In the genomic region with DNA sequence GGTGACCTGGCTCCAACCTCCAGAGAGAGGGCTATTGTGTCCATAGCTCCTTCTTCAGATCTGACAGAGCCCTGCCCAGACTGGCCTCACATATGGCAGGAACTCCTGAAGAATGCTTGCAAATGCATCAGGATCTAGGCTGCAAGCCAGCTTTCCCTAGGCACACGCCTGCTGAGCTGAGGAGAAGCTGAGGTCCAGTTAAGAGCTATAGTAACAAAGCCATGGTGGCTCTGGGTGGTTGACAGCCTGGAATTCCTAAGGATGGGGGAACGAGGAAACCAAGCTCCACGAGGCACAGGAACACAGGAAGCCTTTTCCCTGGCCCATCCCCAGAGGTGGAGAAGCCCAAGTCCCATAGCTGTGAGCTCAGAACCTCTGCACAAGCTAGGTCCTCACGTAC, we compare ENCODE assay signal across 9 mouse cellular contexts. TPM values are rescaled to one million over a fixed set of nuclear protein-coding genes. Genes with fewer than 3 reads are reported as not detected.
DNase-seq lines count a peak whose midpoint lies in the region; ATAC-seq lines count a peak whose summit lies in the region.
"Had no signal": no experiment of that assay in that cellular context is flagged by ENCODE, and none has a peak within 500 bp of the region (broad histone marks: within the 10 kb centered on the region; RNA-seq: fewer than 3 reads in every experiment).

No protein-coding gene starts in this region.

- no peaks in the 10 kb centered on the region for H3K27me3 ChIP-seq in forebrain, embryonic 13.5 days
- no peaks in the 10 kb centered on the region for H3K27me3 ChIP-seq in forebrain, embryonic 12.5 days
- H3K27me3 ChIP-seq in heart, embryonic 14.5 days (ENCODE audit: control insufficient read depth, insufficient read depth, low read length) = no peaks in the 10 kb centered on the region
- H3K27me3 ChIP-seq in limb, embryonic 15.5 days = no peaks in the 10 kb centered on the region
- H3K27me3 ChIP-seq in midbrain, embryonic 10.5 days (ENCODE audit: low read depth, poor library complexity, severe bottlenecking) = no peaks in the 10 kb centered on the region

- H3K9ac ChIP-seq in forebrain, embryonic 13.5 days = 0 out of 2 replicates have a peak overlapping the region, but pooled peaks have one; percentile 30
- H3K9ac ChIP-seq in forebrain, embryonic 12.5 days = no peak overlapping the region
- peak overlapping the region; percentile 65 for H3K9ac ChIP-seq in heart, embryonic 14.5 days (ENCODE audit: low read length)
- no peak overlapping the region for H3K9ac ChIP-seq in limb, embryonic 15.5 days

- peak overlapping the region; percentile 25; the same call in 1 of the 2 replicates for H3K27ac ChIP-seq in forebrain, embryonic 13.5 days
- H3K27ac ChIP-seq in forebrain, embryonic 12.5 days = no peak overlapping the region
- H3K27ac ChIP-seq in heart, embryonic 14.5 days (replicated peaks in 1 of 2; ENCODE audit: control insufficient read depth in 1 of 2, insufficient read depth in 1 of 2, low read depth in 2 of 2, low read length in 2 of 2) = peak overlapping the region; percentile 73 to 97
- peak overlapping the region; percentile 76 for H3K27ac ChIP-seq in limb, embryonic 15.5 days
- no peak overlapping the region for H3K27ac ChIP-seq in midbrain, embryonic 10.5 days (replicated peaks)

- 0 out of 2 replicates have a peak, but pooled peaks have one; percentile 30 for ATAC-seq in forebrain, embryonic 13.5 days
- no peak for ATAC-seq in forebrain, embryonic 12.5 days (ENCODE audit: low FRiP score)
- peak; percentile 80 for ATAC-seq in heart, embryonic 14.5 days (ENCODE audit: insufficient number of reproducible peaks, insufficient read depth, low FRiP score, low read depth)
- 0 out of 2 replicates have a peak, but pooled peaks have one; percentile 32 for ATAC-seq in limb, embryonic 15.5 days (ENCODE audit: insufficient number of reproducible peaks, low FRiP score, low TSS enrichment, low read depth)
- ATAC-seq: CD4-positive, CD25-positive, alpha-beta regulatory T cell, adult 4 months had no signal

- H3K4me2 ChIP-seq in forebrain, embryonic 13.5 days = no peak overlapping the region
- H3K4me2 ChIP-seq in forebrain, embryonic 12.5 days = no peak overlapping the region
- peak overlapping the region; percentile 50 for H3K4me2 ChIP-seq in heart, embryonic 14.5 days (ENCODE audit: low read length)
- H3K4me2 ChIP-seq in limb, embryonic 15.5 days = no peak overlapping the region

- 43% methylated on average over 4 of the region's 4 CpGs for WGBS in forebrain, embryonic 13.5 days
- WGBS in forebrain, embryonic 12.5 days = 33% methylated on average over 4 of the region's 4 CpGs
- WGBS in heart, embryonic 14.5 days = 5% methylated on average over 4 of the region's 4 CpGs
- 14% methylated on average over 4 of the region's 4 CpGs for WGBS in limb, embryonic 15.5 days
- WGBS in midbrain, embryonic 10.5 days = 37% methylated on average over 4 of the region's 4 CpGs

- H3K36me3 ChIP-seq in forebrain, embryonic 13.5 days (ENCODE audit: poor library complexity, severe bottlenecking) = peaks cover 39% of the 10 kb centered on the region
- peaks cover 22% of the 10 kb centered on the region; the same call in 1 of the 2 replicates for H3K36me3 ChIP-seq in forebrain, embryonic 12.5 days (replicated peaks)
- H3K36me3 ChIP-seq in heart, embryonic 14.5 days (ENCODE audit: control insufficient read depth, insufficient read depth, low read length) = peaks cover 40% of the 10 kb centered on the region
- peaks cover 26% of the 10 kb centered on the region for H3K36me3 ChIP-seq in limb, embryonic 15.5 days
- peaks cover 38% of the 10 kb centered on the region for H3K36me3 ChIP-seq in midbrain, embryonic 10.5 days

- H3K4me1 ChIP-seq in forebrain, embryonic 13.5 days = peaks cover 15% of the 10 kb centered on the region
- H3K4me1 ChIP-seq in forebrain, embryonic 12.5 days = peaks cover 14% of the 10 kb centered on the region
- peaks cover 52 to 94% of the 10 kb centered on the region in 2 experiments for H3K4me1 ChIP-seq in heart, embryonic 14.5 days (ENCODE audit: control insufficient read depth in 2 of 2, insufficient read depth in 2 of 2, low read length in 2 of 2)
- peaks cover 50% of the 10 kb centered on the region for H3K4me1 ChIP-seq in limb, embryonic 15.5 days
- peaks cover 36% of the 10 kb centered on the region for H3K4me1 ChIP-seq in midbrain, embryonic 10.5 days

- DNase-seq in ZHBTc4 (ENCODE audit: low read depth, low spot score) = peak; percentile 46
- DNase-seq in adrenal gland, postnatal 4 days (ENCODE audit: low spot score in 2 of 2) = no peak
- DNase-seq in midbrain, embryonic 10.5 days (ENCODE audit: low spot score) = no peak
- no peak for DNase-seq in adrenal gland, adult 8-10 months

- no peaks in the 10 kb centered on the region for H3K9me3 ChIP-seq in forebrain, embryonic 13.5 days (replicated peaks)
- H3K9me3 ChIP-seq in forebrain, embryonic 12.5 days = no peaks in the 10 kb centered on the region
- no peaks in the 10 kb centered on the region for H3K9me3 ChIP-seq in heart, embryonic 14.5 days (ENCODE audit: control insufficient read depth, low read length)
- H3K9me3 ChIP-seq in limb, embryonic 15.5 days = no peaks in the 10 kb centered on the region
- H3K9me3 ChIP-seq in midbrain, embryonic 10.5 days (replicated peaks) = no peaks in the 10 kb centered on the region

- no peak overlapping the region for H3K4me3 ChIP-seq in forebrain, embryonic 13.5 days
- H3K4me3 ChIP-seq in forebrain, embryonic 12.5 days (replicated peaks) = no peak overlapping the region
- 0 out of 4 replicates have a peak overlapping the region, but pooled peaks of 1 of the 2 experiments have one; percentile 2 for H3K4me3 ChIP-seq in heart, embryonic 14.5 days (ENCODE audit: control insufficient read depth in 1 of 2, insufficient read depth in 1 of 2, low read depth in 1 of 2, low read length in 2 of 2)
- no peak overlapping the region for H3K4me3 ChIP-seq in limb, embryonic 15.5 days
- H3K4me3 ChIP-seq in midbrain, embryonic 10.5 days = no peak overlapping the region

RNA-seq across cellular contexts. Expression of a gene that starts 10.6 kb away (rescaled TPM):
- 18.0 and 19.2 TPM in 2 replicates for polyA plus RNA-seq in forebrain, embryonic 13.5 days (2015; fragmentation: Nextera tagmentation; extraction: Ambion mirVana)
- 22.8 and 23.1 TPM in 2 replicates for polyA plus RNA-seq in forebrain, embryonic 12.5 days (2016; fragmentation: Nextera tagmentation; extraction: Ambion mirVana)
- polyA plus RNA-seq in heart, embryonic 14.5 days (2014; fragmentation: Nextera tagmentation; extraction: Ambion mirVana) = 64.1 and 66.2 TPM in 2 replicates
- 34.2 and 36.6 TPM in 2 replicates for polyA plus RNA-seq in limb, embryonic 15.5 days (2015; fragmentation: Nextera tagmentation; extraction: Ambion mirVana)
- 10 to 100 TPM; 75.8 to 77.2 TPM for total RNA-seq in adrenal gland, postnatal 4 days (2021)
- 17.5 and 17.7 TPM in 2 replicates for polyA plus RNA-seq in midbrain, embryonic 10.5 days (2016; fragmentation: Nextera tagmentation; extraction: Ambion mirVana)
- 10 to 100 TPM; 39.9 to 50.2 (median 45.4) TPM for total RNA-seq in adrenal gland, adult 8-10 months (2022)

Comparison
In these comparisons a context has a peak if more than half of its experiments do, and no peak if none do; other contexts are left out.
1. H3K27ac ChIP-seq: peak in forebrain, embryonic 13.5 days (single experiment), heart, embryonic 14.5 days (2 of 2) and limb, embryonic 15.5 days (single experiment); none in forebrain, embryonic 12.5 days (single experiment) and midbrain, embryonic 10.5 days (single experiment).
2. H3K9ac ChIP-seq: peak in forebrain, embryonic 13.5 days (single experiment) and heart, embryonic 14.5 days (single experiment); none in forebrain, embryonic 12.5 days (single experiment) and limb, embryonic 15.5 days (single experiment).